Mouse (Mus musculus): ENCODE measurements around the gene Kmt5c.

Kmt5c gene

DNA sequence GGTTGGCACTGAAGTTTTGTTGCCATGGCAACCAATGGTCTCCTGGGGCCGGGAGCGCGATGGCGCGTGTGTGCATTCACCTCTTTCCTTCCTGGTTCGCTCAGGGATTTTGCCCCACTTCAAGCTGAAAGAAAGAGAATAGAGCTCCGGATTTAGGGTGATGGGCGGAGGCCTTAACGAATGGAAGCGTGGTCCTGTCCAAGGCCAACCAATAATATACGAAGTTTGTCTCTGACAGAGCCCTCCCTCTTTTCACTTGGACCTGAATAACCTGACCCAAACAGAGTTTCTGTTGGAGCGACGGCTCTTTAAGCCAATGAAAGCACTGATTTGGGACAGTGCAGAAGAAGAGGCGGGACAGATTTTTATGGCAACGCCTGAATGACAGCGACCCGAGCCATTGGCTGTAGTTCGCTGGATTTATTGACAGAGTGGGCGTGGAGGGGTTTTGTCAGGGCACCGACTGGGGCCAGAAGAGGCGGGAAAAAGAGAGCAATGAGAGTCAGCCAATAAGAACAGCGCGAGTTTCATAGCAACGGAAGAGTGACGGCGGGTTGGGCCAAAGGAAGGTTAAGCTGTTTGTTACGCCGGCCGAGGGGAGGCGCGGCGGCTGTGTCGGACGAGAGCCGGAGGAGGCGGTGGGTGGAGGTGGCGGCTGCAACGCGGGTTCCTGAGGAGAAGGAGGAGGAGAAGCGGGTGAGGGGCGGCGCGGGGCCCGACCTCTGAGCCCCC is at the start of gene Kmt5c:
Gene Kmt5c (plus strand): TSS at position 572 of the 732 bp plus-strand sequence.
- DNase-seq (ENCODE audit: low read depth, low spot score), result peak; percentile 100

- peak; percentile 87 for DNase-seq (ENCODE audit: low read depth, low spot score)
Observed at GRCm38 (mm10) chr7:4690387-4690786, 49.5 kb upstream of the Kmt5c start, which contains the start of gene Brsk1. Gene Brsk1, plus strand, starts transcription at chr7:4690604.

DNA sequence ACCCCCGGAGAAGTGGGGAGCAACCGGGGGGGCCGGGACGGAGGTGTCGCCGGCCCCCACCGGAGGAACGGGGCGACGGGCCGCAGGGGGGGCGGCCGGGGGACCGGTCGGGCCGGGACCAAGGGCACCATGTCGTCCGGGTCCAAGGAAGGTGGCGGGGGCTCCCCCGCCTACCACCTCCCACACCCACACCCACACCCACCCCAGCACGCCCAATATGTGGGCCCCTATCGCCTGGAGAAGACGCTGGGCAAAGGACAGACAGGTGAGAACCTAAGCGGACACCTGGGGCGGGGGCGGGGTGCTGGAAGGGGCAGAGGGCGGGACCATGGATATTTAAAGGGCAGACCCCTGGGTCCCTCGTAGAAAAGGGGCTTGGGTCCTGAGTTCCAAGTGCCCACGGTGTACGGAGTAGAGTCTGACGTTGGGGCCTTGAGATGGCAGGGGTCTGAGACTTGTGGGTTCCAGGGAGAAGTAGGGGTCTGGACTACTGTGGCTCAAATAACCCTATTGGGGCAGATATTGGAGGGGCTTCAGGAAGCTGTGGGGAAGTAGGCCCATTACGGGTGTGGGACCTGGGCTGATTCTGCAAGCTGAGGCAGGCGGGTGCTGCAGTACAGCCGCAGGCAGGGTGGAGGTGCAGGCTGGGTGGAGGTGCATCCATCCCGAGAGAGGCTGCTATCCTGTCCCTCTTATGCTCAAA is 48.8 kb upstream of the Kmt5c start:
- no peak for DNase-seq (ENCODE audit: low read depth, low spot score)

DNA sequence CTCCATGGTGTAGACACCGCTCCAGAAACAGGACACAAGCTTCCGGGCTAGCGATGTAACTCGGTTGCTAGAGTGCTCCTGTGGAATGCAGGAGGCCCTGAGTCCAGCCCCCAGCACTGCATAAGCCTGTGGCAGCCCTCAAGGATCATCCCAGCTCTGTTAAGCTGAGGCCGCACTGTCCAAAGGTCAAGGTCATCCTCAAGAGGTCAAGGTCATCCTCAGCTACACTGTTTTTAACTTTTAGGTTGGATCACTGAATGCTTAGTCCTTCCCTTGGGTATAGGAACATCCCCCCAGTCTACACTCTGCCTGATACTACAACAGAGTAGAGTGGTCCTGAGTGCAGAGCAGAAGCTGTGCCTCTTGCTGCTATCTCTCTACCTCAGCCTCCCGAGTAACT is 46.9 kb upstream of the Kmt5c start:
- DNase-seq (ENCODE audit: low read depth, low spot score), result no peak

DNA sequence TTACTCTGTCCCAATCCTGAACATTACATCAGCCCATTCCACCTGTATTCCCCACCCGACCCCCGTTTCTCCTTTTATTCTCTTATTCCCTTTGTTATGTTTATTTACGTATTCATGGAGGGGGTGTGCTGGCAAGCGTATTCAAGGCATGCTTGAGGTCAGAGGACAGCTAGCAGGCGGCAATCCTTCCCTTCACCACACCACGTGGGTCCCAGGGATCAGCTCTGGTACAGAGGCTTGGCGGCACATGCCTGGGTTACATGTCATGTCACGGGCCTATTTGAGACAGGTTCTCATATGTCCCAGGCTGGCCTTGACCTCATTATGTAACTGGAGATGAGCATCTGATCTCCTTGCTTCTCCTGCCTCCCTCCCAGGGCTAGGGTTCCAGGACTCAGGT is 37.6 kb upstream of the Kmt5c start:
- DNase-seq (ENCODE audit: low read depth, low spot score), result no peak

DNA sequence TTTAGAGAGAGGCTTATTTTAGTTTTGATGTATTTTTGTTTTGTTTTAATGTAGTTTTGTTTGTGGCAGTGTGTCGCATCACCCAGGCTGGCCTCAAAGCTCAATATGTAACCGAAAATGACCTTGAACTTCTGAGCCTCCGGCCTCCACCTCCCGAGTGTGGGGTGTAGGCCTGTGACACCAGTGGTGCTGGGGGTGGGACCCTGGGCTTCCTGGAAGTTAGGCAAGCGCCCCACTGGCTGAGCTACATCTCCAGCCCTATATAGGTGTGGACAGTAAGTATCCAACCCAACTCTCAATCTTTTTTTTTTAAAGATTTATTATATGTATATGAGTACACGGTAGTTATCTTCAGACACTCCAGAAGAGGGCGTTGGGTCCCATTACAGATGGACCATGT is 36.7 kb upstream of the Kmt5c start:
- DNase-seq (ENCODE audit: low read depth, low spot score), result no peak

DNA sequence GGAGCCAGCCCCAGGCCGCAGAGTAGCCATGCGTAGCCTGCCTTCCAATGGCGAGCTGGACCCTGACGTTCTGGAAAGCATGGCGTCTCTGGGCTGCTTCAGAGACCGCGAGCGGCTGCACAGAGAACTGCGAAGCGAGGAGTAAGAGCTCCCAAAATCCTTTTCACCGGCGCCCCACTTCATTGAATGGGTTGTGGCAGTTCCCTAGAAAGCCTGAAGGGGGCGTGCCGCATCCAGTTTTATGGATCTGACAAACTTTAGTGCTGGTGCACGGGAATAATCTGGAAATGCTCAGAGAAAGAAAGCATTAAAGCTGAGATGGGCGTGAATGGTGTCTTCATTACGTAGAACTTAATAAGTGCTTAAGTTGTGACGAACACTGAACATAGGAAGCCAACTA is 34.8 kb upstream of the Kmt5c start:
- no peak for DNase-seq (ENCODE audit: low read depth, low spot score)

- no peak for DNase-seq (ENCODE audit: low read depth, low spot score)
Observed at GRCm38 (mm10) chr7:4712594-4712993, 27.3 kb upstream of the Kmt5c start.

DNA sequence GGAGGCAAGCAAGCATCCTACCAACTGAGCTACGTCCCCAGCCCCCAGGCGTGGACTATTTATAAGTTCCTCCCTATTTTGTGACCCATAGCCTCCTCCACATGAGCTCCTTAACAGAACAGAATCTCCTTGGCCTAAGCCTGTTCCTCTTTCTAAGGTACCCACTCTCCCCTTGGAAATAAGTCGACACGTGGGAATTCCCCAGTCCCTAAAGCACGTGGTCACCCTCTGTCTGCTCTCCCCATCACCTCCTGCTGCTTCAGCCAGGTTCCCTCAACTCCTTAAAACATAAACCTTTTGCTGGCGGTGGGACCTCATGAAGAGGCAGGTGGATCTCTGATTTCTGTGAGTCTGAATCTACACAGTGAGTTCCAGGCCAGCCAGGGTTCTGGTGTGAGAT is 23.0 kb upstream of the Kmt5c start:
- DNase-seq (ENCODE audit: low read depth, low spot score), result no peak

DNA sequence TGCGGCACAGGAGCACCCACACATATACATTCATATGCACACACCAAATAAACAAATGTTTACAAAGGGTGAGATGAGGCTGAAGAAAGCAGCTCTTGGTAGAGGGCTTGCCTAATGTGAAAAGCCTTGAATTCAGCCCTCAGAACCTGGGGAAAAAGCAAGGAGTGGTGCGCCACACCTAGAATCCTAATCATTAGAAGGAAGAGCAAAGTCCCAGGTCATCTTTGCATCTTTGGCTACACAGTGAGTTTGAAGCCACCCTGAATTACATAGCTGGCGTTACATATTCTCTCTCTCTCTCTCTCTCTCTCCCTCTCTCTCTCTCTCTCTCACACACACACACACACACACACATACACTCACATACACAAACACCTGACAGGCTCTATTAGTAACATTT is 20.6 kb upstream of the Kmt5c start:
- no peak for DNase-seq (ENCODE audit: low read depth, low spot score)

DNA sequence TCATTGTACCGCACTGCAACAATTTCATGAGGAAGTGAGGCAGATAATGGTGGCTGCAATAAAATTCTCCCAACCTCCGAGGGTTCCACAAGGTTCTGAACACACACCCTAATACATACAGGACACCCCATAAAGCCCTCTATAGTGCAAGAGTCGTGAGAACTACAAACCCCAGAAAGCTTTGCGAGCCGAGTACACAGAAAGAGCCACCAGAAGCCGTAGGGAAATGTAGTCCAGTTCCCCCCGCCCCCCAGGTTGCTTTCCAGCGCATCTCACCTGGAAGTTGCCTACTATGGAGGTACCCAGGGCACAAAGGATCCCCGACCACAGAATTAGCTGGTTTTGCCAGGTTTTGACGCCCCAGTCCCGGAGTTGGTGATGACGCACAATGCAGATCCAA is 16.4 kb upstream of the Kmt5c start:
- DNase-seq (ENCODE audit: low read depth, low spot score), result no peak

DNA sequence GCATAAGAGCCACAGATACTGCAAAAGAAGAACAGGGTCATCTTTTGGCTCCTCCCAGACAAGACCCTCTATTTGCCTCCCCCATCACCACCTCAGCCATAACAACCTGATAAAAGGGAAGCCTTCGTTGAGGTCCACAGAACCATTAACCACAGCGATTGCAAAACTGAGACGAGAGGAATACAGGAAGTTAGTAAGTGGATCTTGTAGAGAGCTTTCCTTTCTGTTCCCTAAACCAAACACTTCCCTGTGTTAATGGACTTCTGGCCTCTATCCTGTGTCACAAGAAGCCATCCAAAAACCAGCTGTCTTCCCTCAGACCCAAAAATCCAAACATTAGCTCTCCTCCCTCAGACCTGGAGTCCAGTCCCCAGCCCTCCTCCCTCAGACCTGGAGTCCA is 15.6 kb upstream of the Kmt5c start:
- DNase-seq (ENCODE audit: low read depth, low spot score), result no peak

DNA sequence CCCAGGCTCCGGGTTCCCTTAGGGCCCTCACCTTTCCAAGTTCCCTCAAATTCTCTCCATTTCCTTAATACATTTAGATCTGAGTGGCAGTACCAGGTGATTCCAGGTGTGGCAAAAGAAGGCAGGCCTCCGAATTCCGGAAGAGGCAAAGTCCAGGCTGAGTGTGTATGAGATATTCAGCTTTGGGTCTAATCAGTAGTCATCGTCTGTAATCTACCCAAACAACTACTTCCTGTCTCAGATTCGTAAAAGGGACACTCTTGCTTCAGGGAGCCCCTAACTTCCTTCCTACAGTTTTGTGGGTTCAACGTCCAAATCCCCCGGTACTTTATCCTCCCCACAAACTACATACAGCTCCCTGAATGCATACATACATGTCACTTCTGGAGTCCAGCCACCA is 14.7 kb upstream of the Kmt5c start, which contains the start of gene Tmem150b:
Gene Tmem150b (minus strand): TSS at position 81 of the 400 bp plus-strand sequence.
- DNase-seq (ENCODE audit: low read depth, low spot score), result no peak

DNA sequence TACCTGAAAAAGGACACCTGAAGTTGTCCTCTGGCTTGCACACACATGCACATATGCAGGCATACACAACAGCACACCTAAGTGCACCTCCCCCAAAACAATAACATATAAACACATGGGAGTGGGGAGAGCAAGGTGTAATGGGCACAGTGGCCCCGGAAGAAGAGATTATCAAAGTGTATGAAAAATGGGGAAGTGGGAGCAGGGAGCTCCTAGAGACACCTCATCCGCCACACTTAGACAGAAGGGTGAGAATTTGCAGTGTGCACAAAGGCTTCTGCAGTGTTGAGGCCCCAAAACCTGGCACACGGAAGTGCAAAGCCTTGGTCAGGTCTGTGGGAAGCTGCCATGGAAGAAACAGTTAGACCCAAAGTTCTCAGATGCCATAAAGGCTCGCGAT is 8.8 kb upstream of the Kmt5c start:
- no peak for DNase-seq (ENCODE audit: low read depth, low spot score)

DNA sequence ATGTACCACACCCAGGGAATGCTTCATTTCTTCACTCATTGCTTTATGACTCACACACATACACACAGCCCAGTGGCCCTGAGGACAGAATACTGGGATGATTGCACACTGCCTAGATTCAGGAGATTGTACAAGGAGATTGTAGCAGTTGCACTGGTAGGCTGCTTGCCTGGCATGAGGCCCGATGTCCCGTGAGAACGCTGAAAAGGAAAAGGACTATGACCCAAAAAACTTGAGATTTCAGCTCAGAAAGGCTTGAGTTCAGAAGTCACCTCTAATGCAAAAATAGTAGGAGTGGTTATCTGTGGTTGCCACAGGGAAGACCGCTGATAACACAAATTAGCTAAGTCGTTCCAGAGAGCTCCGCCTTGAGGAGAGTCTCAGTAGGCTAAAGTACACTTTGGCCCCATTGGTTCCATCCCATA is 6.9 kb upstream of the Kmt5c start:
- DNase-seq (ENCODE audit: low read depth, low spot score), result no peak

GRCm38 (mm10) chr7:4739041-4739543 is 823 bp upstream of the Kmt5c start:
- no peak for DNase-seq (ENCODE audit: low read depth, low spot score)

- no peak for DNase-seq (ENCODE audit: low read depth, low spot score)
Observed at GRCm38 (mm10) chr7:4740309-4740727, 403 bp downstream of the Kmt5c start.

DNA sequence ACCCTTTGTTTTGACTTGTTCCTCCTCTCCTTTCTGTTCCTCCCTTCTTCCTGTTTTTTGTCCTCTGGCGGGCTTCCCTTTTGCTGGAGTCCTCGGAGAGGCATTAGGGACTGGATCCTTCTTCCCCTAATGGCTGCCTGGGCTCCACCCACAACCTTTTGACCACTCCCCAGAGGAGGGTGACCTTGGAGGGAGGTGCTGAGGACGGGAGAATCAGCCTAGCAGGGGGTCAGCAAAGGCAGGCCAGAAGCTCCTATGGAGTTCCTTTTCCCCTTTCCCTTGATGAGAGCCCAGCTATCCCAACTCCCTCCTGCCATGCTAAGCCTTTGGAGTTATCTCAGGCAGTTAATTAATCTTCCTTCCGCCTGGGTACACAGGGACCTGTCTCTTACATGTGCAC is 1.2 kb downstream of the Kmt5c start:
- no peak for DNase-seq (ENCODE audit: low read depth, low spot score)

GRCm38 (mm10) chr7:4741672-4742481 is 2.0 kb downstream of the Kmt5c start:
- DNase-seq (ENCODE audit: low read depth, low spot score), result no peak

- no peak for DNase-seq (ENCODE audit: low read depth, low spot score)
Observed at GRCm38 (mm10) chr7:4742482-4742819, 2.5 kb downstream of the Kmt5c start.

- DNase-seq (ENCODE audit: low read depth, low spot score), result no peak
Observed at GRCm38 (mm10) chr7:4743354-4743753, 3.4 kb downstream of the Kmt5c start.

- no peak for DNase-seq (ENCODE audit: low read depth, low spot score)
Observed at GRCm38 (mm10) chr7:4744886-4745285, 5.0 kb downstream of the Kmt5c start.
